12 mouse cellular contexts compared by ENCODE assay signal in genomic region chr7:110808962-110809361, GRCm38 (mm10). TPM values are rescaled to one million over a fixed set of nuclear protein-coding genes. Genes with fewer than 3 reads are reported as not detected.
DNase-seq lines count a peak whose midpoint lies in the region.
"Had no signal": no experiment of that assay in that cellular context is flagged by ENCODE, and none has a peak within 500 bp of the region (broad histone marks: within the 10 kb centered on the region; RNA-seq: fewer than 3 reads in every experiment).

No protein-coding gene starts in this region.

- DNase-seq in gastrocnemius, postnatal 14 days: peak; percentile 50
- DNase-seq in gastrocnemius, adult 8-10 months (ENCODE audit: low spot score in 2 of 2): no peak
- DNase-seq in kidney, postnatal 10 days: peak; percentile 55
- DNase-seq in kidney, adult 11 months: no peak
- peak; percentile 41 for DNase-seq in right cerebral cortex, adult 18-20 months
- DNase-seq in right cerebral cortex, postnatal 25 days: no peak
- no peak for DNase-seq in cerebellum, adult 18-20 months
- DNase-seq: cerebellum, adult 2 months; layer of hippocampus, postnatal 36 days had no signal

- intact Hi-C loops in gastrocnemius, postnatal 14 days (cut with DNase I; ENCODE audit: low total_unique reads): no loop called here

RNA-seq across cellular contexts. Expression of gene Rnf141, which starts 35.3 kb away (rescaled TPM):
- total RNA-seq in gastrocnemius, postnatal 14 days (2021): 10 to 100 TPM; 12.7 to 13.7 TPM
- total RNA-seq in gastrocnemius, adult 8-10 months (2022): 10 to 100 TPM; 19.8 to 25.9 (median 23.2) TPM

RNA-seq across cellular contexts. Expression of gene Ampd3, which starts 41.0 kb away (rescaled TPM):
- total RNA-seq in gastrocnemius, postnatal 14 days (2021): 1 to 10 TPM; 6.6 to 7.7 TPM
- 10 to 100 TPM in 2 of 4 experiments, 1 to 10 TPM in 2; 7.4 to 11.7 (median 9.5) TPM for total RNA-seq in gastrocnemius, adult 8-10 months (2022)

RNA-seq across cellular contexts. Expression of gene Lyve1, which starts 54.1 kb away (rescaled TPM):
- total RNA-seq in gastrocnemius, postnatal 14 days (2021): 10 to 100 TPM; 10.4 to 11.9 TPM
- 1 to 10 TPM; 1.1 to 6.6 (median 3.2) TPM for total RNA-seq in gastrocnemius, adult 8-10 months (2022)
- total RNA-seq: granulocyte monocyte progenitor cell, adult 5-6 weeks; hematopoietic stem cell, adult 5-6 weeks; MEL had no signal

Comparison
In these comparisons a context has a peak if more than half of its experiments do, and no peak if none do; other contexts are left out.
1. DNase-seq: peak in gastrocnemius, postnatal 14 days (single experiment), kidney, postnatal 10 days (single experiment) and right cerebral cortex, adult 18-20 months (single experiment); none in gastrocnemius, adult 8-10 months (0 of 2), kidney, adult 11 months (single experiment), right cerebral cortex, postnatal 25 days (single experiment) and cerebellum, adult 18-20 months (0 of 2).